Comparison of ENCODE assay signal across 28 mouse cellular contexts in genomic region chr8:119964859-119965258, GRCm38 (mm10). TPM values are rescaled to one million over a fixed set of nuclear protein-coding genes. Genes with fewer than 3 reads are reported as not detected.
"Had no signal": no experiment of that assay in that cellular context is flagged by ENCODE, and none has a peak within 500 bp of the region (broad histone marks: within the 10 kb centered on the region; RNA-seq: fewer than 3 reads in every experiment).

No protein-coding gene starts in this region.

- H3K4me2 ChIP-seq: heart, embryonic 11.5 days; heart, embryonic 13.5 days; heart, embryonic 15.5 days; hindbrain, embryonic 13.5 days; hindbrain, embryonic 15.5 days; limb, embryonic 13.5 days; limb, embryonic 15.5 days; liver, embryonic 12.5 days had no signal

- H3K36me3 ChIP-seq: heart, embryonic 13.5 days; heart, embryonic 15.5 days; hindbrain, embryonic 13.5 days; hindbrain, embryonic 15.5 days; limb, embryonic 13.5 days; limb, embryonic 15.5 days; liver, embryonic 12.5 days had no signal

- H3K4me3 ChIP-seq: heart, adult 2 months; heart, embryonic 13.5 days; heart, embryonic 15.5 days; hindbrain, embryonic 13.5 days; hindbrain, embryonic 15.5 days; layer of hippocampus, adult 2 months; left cerebral cortex, adult 2 months; limb, embryonic 13.5 days; limb, embryonic 15.5 days; liver, embryonic 12.5 days had no signal

- H3K4me1 ChIP-seq: liver, embryonic 12.5 days had no signal

- H3K27me3 ChIP-seq: heart, embryonic 13.5 days; hindbrain, embryonic 13.5 days; hindbrain, embryonic 15.5 days; limb, embryonic 13.5 days; liver, embryonic 12.5 days had no signal

- H3K9ac ChIP-seq: heart, embryonic 13.5 days; heart, embryonic 15.5 days; hindbrain, embryonic 13.5 days; hindbrain, embryonic 15.5 days; limb, embryonic 13.5 days; limb, embryonic 15.5 days; liver, embryonic 12.5 days; liver, embryonic 14.5 days had no signal

- DNase-seq: gastrocnemius, postnatal 10 days; gastrocnemius, postnatal 25 days; heart, adult 11 months; heart, adult 2 months; heart, postnatal 14 days; heart, postnatal 36 days; kidney, adult 18-20 months; kidney, adult 8-10 months; kidney, postnatal 10 days; kidney, postnatal 25 days; kidney, postnatal 4 days; left cerebral cortex, postnatal 4 days had no signal

- ATAC-seq: hindbrain, postnatal 0 days; intestine, postnatal 0 days; liver, embryonic 12.5 days had no signal

- H3K9me3 ChIP-seq: heart, embryonic 13.5 days; heart, embryonic 15.5 days; hindbrain, embryonic 13.5 days; hindbrain, embryonic 15.5 days; limb, embryonic 15.5 days had no signal

- H3K27ac ChIP-seq: heart, adult 2 months; heart, embryonic 13.5 days; heart, embryonic 15.5 days; hindbrain, embryonic 13.5 days; hindbrain, embryonic 15.5 days; hindbrain, postnatal 0 days; layer of hippocampus, adult 2 months; left cerebral cortex, adult 2 months; limb, embryonic 13.5 days; limb, embryonic 15.5 days; liver, embryonic 12.5 days; liver, embryonic 14.5 days had no signal

RNA-seq across cellular contexts. Expression of gene Gm20388, which starts 54.2 kb away (rescaled TPM):
- polyA plus RNA-seq: heart, embryonic 13.5 days; heart, embryonic 15.5 days; heart, postnatal 0 days; hindbrain, postnatal 0 days; intestine, postnatal 0 days; kidney, embryonic 14.5 days; limb, embryonic 11.5 days; liver, embryonic 12.5 days had no signal
